Mouse (Mus musculus): ENCODE measurements around the gene Psme1.
A peak's percentile ranks its signal among the peaks of the same experiment; 100 is the strongest.

Gene Psme1

GRCm38 (mm10) chr14:55577871-55578667 is at the start of gene Psme1:
Psme1 (plus strand) TSS chr14:55578123.
- peak; percentile 88 for DNase-seq

- DNase-seq, result peak; percentile 71
These were observed 41.7 kb upstream of the Psme1 start for GRCm38 (mm10) chr14:55536116-55536745.

GRCm38 (mm10) chr14:55540067-55540786 is 37.7 kb upstream of the Psme1 start, which contains the start of gene Pck2:
Pck2 (plus strand) TSS chr14:55540266.
- peak; percentile 38 for DNase-seq

- peak; percentile 38 for DNase-seq
These were observed 37.1 kb upstream of the Psme1 start for GRCm38 (mm10) chr14:55540787-55541321.

- DNase-seq, result no peak
These were observed 35.7 kb upstream of the Psme1 start for GRCm38 (mm10) chr14:55542268-55542667.

GRCm38 (mm10) chr14:55544334-55544733 is 33.6 kb upstream of the Psme1 start:
- no peak for DNase-seq

- no peak for DNase-seq
These were observed 27.7 kb upstream of the Psme1 start for GRCm38 (mm10) chr14:55550191-55550590.

- no peak for DNase-seq
These were observed 26.6 kb upstream of the Psme1 start for GRCm38 (mm10) chr14:55551347-55551746.

- DNase-seq, result no peak
These were observed 26.1 kb upstream of the Psme1 start for GRCm38 (mm10) chr14:55551794-55552193.

GRCm38 (mm10) chr14:55554635-55555034 is 23.3 kb upstream of the Psme1 start:
- no peak for DNase-seq

- no peak for DNase-seq
These were observed 22.1 kb upstream of the Psme1 start for GRCm38 (mm10) chr14:55555788-55556187.

GRCm38 (mm10) chr14:55557003-55557402 is 20.9 kb upstream of the Psme1 start:
- peak; percentile 81 for DNase-seq

GRCm38 (mm10) chr14:55557587-55557986 is 20.3 kb upstream of the Psme1 start:
- no peak for DNase-seq

- no peak for DNase-seq
These were observed 19.0 kb upstream of the Psme1 start for GRCm38 (mm10) chr14:55558740-55559448.

- peak; percentile 90 for DNase-seq
These were observed 18.1 kb upstream of the Psme1 start, which contains the start of gene Dcaf11 for GRCm38 (mm10) chr14:55559799-55560201. Dcaf11 (plus strand) TSS chr14:55560006.

- peak; percentile 97 for DNase-seq
These were observed 17.5 kb upstream of the Psme1 start, which contains the start of gene A730061H03Rik for GRCm38 (mm10) chr14:55560202-55561073. A730061H03Rik (minus strand) TSS chr14:55560406.

- DNase-seq, result no peak
These were observed 16.1 kb upstream of the Psme1 start for GRCm38 (mm10) chr14:55561860-55562259.

GRCm38 (mm10) chr14:55563249-55563648 is 14.7 kb upstream of the Psme1 start:
- no peak for DNase-seq

GRCm38 (mm10) chr14:55565748-55566147 is 12.2 kb upstream of the Psme1 start:
- no peak for DNase-seq

- no peak for DNase-seq
These were observed 10.4 kb upstream of the Psme1 start for GRCm38 (mm10) chr14:55567496-55567895.

GRCm38 (mm10) chr14:55570588-55570987 is 7.3 kb upstream of the Psme1 start:
- no peak for DNase-seq

Data from thymus, postnatal 4 days (tissue).